Mouse (Mus musculus) G1E (cell line): ENCODE data around the gene Gm11096. TPM values are rescaled to one million over a fixed set of nuclear protein-coding genes. Genes with fewer than 3 reads are reported as not detected.

Experiments
- ATAC-seq: 2 replicates; pipeline ENCODE4 v1.8.0; 2016; ENCODE audit warnings: mild to moderate bottlenecking; ENCODE audit not compliant: insufficient number of reproducible peaks, poor library complexity, low FRiP score, severe bottlenecking; ENCODE audit errors: extremely low read depth
- DNase-seq: peaks from one replicate; pipeline ENCODE4 v3.0.0; 2012; ENCODE audit warnings: low spot score
- H3K27me3 ChIP-seq: 2 replicates; pipeline ENCODE4 v1.6.1; 2012; ENCODE audit warnings: mild to moderate bottlenecking, low read length, inconsistent platforms; ENCODE audit not compliant: insufficient read depth
- H3K36me3 ChIP-seq: replicated peaks from 2 replicates; pipeline ENCODE3; 2012; ENCODE audit warnings: mild to moderate bottlenecking, inconsistent platforms
- H3K4me1 ChIP-seq: 2 replicates; pipeline ENCODE4 v1.6.1; 2012; ENCODE audit warnings: low read depth, low read length, inconsistent platforms, mixed read lengths; ENCODE audit not compliant: insufficient read depth
- H3K4me3 ChIP-seq: 2 replicates; pipeline ENCODE4 v1.5.1; 2012; ENCODE audit warnings: low read depth, mild to moderate bottlenecking, inconsistent platforms, low read length, moderate library complexity, mixed read lengths
- H3K9me3 ChIP-seq: replicated peaks from 2 replicates; pipeline ENCODE4 v1.6.1; 2012; ENCODE audit warnings: inconsistent platforms
- CTCF ChIP-seq: IDR thresholded peaks from 2 replicates; pipeline ENCODE4 v1.5.1; 2012; ENCODE audit warnings: low read depth, low read length, inconsistent platforms, mixed read lengths
- GATA1 ChIP-seq: IDR thresholded peaks from 2 replicates; pipeline ENCODE4 v1.6.1; 2012; ENCODE audit warnings: borderline replicate concordance, low read length, inconsistent platforms, mixed read lengths
- GATA2 ChIP-seq: IDR thresholded peaks from 2 replicates; pipeline ENCODE4 v1.6.1; 2012; ENCODE audit warnings: low read depth, low read length, inconsistent platforms, borderline replicate concordance
- POLR2AphosphoS5 ChIP-seq: IDR thresholded peaks from 2 replicates; pipeline ENCODE4 v1.6.1; 2012; ENCODE audit warnings: low read depth, low read length, inconsistent platforms; ENCODE audit not compliant: insufficient replicate concordance
- TAL1 ChIP-seq: conservative IDR thresholded peaks from 2 replicates; pipeline ENCODE4 v1.6.1; 2012; ENCODE audit warnings: low read depth, low read length, inconsistent platforms, mixed read lengths
- polyA plus RNA-seq: library from polyadenylated mRNA; stranded (reverse); fragments of >175 nt; gene quantifications from 2 replicates; pipeline ENCODE4 v1.2.3, GENCODE M21; 2012
- total RNA-seq, 2 experiments: library from RNA; stranded (forward) in 1 of 2; stranded (reverse) in 1 of 2; fragments of 200-1000 nt in 1 of 2; fragments of >200 nt in 1 of 2; fragmentation: Nextera tagmentation in 1 of 2; gene quantifications; 2 replicates each; pipeline ENCODE4 v1.2.3; 2014 to 2017

The Gm11096 gene
- total RNA-seq (2014; fragmentation: Nextera tagmentation): not detected in 2 replicates
- total RNA-seq (2017): not detected in 2 replicates
- polyA plus RNA-seq: not detected in 2 replicates

- TF ChIP-seq TAL1: no peak
- TF ChIP-seq CTCF: no peak
- no peak for TF ChIP-seq GATA2
- no peak for TF ChIP-seq POLR2AphosphoS5
- TF ChIP-seq GATA1: no peak
- Histone ChIP-seq H3K4me3 (no peak within 1 kb of the TSS), H3K27me3 (no peaks in the 10 kb centered on the region), H3K9me3 (peaks cover 8% of the 10 kb centered on the region), H3K36me3 (no peaks in the 10 kb centered on the region), H3K4me1 (no peaks in the 10 kb centered on the region)
- DNase-seq: no peak
- ATAC-seq: no peak
Measured at GRCm38 (mm10) chr17:81441463-81441862, at the start of gene Gm11096. TSS of gene Gm11096 (plus strand) at chr17:81441763.

- no peak for ATAC-seq
- Histone ChIP-seq H3K9me3 (peaks cover 8% of the 10 kb centered on the region), H3K4me3 (no peak overlapping the region), H3K4me1 (no peaks in the 10 kb centered on the region), H3K27me3 (no peaks in the 10 kb centered on the region), H3K36me3 (no peaks in the 10 kb centered on the region)
- TF ChIP-seq POLR2AphosphoS5 (no peak), TAL1 (no peak), CTCF (no peak), GATA2 (no peak), GATA1 (no peak)
- no peak for DNase-seq
Measured at GRCm38 (mm10) chr17:81393040-81393439, 48.5 kb upstream of the Gm11096 start.

- Histone ChIP-seq H3K27me3 (no peaks in the 10 kb centered on the region), H3K4me3 (no peak overlapping the region), H3K36me3 (no peaks in the 10 kb centered on the region), H3K4me1 (no peaks in the 10 kb centered on the region), H3K9me3 (peaks cover 4% of the 10 kb centered on the region; the same call in 1 of the 2 replicates)
- ATAC-seq (no peak), DNase-seq (no peak)
- no peak for TF ChIP-seq CTCF
- TF ChIP-seq POLR2AphosphoS5: no peak
- no peak for TF ChIP-seq GATA2
- TF ChIP-seq TAL1: no peak
Measured at GRCm38 (mm10) chr17:81394124-81394523, 47.4 kb upstream of the Gm11096 start.

GRCm38 (mm10) chr17:81397434-81397833 lies 44.1 kb upstream of the Gm11096 start:
- H3K4me1 ChIP-seq: no peaks in the 10 kb centered on the region
- H3K27me3 ChIP-seq: no peaks in the 10 kb centered on the region
- ATAC-seq (no peak), DNase-seq (no peak)
- TF ChIP-seq GATA1: no peak
- no peak for TF ChIP-seq TAL1
- no peak for TF ChIP-seq CTCF
- no peak for TF ChIP-seq GATA2
- TF ChIP-seq POLR2AphosphoS5: no peak
- no peaks in the 10 kb centered on the region for H3K36me3 ChIP-seq
- H3K4me3 ChIP-seq: no peak overlapping the region
- H3K9me3 ChIP-seq: peaks cover 4% of the 10 kb centered on the region; the same call in 1 of the 2 replicates

- Histone ChIP-seq H3K4me3 (no peak overlapping the region), H3K27me3 (no peaks in the 10 kb centered on the region), H3K9me3 (0 out of 2 replicates have a peak, but pooled peaks cover 7% of the 10 kb centered on the region), H3K36me3 (no peaks in the 10 kb centered on the region), H3K4me1 (no peaks in the 10 kb centered on the region)
- ATAC-seq (no peak), DNase-seq (no peak)
- no peak for TF ChIP-seq GATA2
- TF ChIP-seq POLR2AphosphoS5: no peak
- TF ChIP-seq CTCF: no peak
- TF ChIP-seq TAL1: no peak
- no peak for TF ChIP-seq GATA1
Measured at GRCm38 (mm10) chr17:81400377-81400776, 41.2 kb upstream of the Gm11096 start.

DNA sequence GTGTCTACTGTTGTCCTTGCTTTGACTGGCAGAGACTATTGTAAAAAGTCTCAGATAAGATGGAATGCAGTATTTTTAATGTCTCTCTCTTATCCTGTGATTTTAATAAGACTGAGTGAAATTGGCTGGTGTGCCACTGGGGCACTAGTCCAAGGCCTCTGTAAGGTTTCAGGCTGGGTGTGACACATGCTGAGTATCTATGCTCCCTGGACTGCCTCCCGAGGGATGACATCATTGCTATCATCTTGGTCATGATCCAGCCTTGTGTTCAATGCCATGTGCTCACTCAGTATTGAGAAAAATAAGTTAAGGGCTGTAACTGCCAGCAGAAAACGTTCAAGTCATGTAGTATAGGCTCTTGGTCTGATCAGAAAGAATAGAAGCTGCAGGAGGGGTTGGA lies 38.9 kb upstream of the Gm11096 start:
- Histone ChIP-seq H3K27me3 (no peaks in the 10 kb centered on the region), H3K4me3 (no peak overlapping the region), H3K4me1 (no peaks in the 10 kb centered on the region), H3K36me3 (no peaks in the 10 kb centered on the region), H3K9me3 (0 out of 2 replicates have a peak, but pooled peaks cover 6% of the 10 kb centered on the region)
- ATAC-seq (no peak), DNase-seq (no peak)
- no peak for TF ChIP-seq TAL1
- no peak for TF ChIP-seq POLR2AphosphoS5
